Mouse (Mus musculus): ENCODE results near the gene Hfe. TPM values are rescaled to one million over a fixed set of nuclear protein-coding genes. Genes with fewer than 3 reads are reported as not detected.
A peak's percentile ranks its signal among the peaks of the same experiment; 100 is the strongest.

Hfe gene
- polyA plus RNA-seq, 1 experiment = 95.3 TPM

- Histone ChIP-seq H3K27ac (ENCODE audit: insufficient read depth, low read depth, low read length) (peak within 1 kb of the TSS; percentile 63), H3K4me3 (ENCODE audit: insufficient read depth, low read length) (peak within 1 kb of the TSS; percentile 49)
- no peak for TF ChIP-seq CTCF (IDR thresholded peaks at IDR 0.05; ENCODE audit: low read depth, low read length)
- TF ChIP-seq POLR2A (IDR thresholded peaks at IDR 0.05; ENCODE audit: borderline replicate concordance, low read depth, low read length) = peak; percentile 97
These were observed 12.4 kb downstream of the Hfe start, which contains the start of gene Hist1h4c for GRCm38 (mm10) chr13:23698300-23698693. Hist1h4c (minus strand) TSS chr13:23698454.

GRCm38 (mm10) chr13:23697491-23698299, 13.0 kb downstream of the Hfe start:
- Histone ChIP-seq H3K27ac (ENCODE audit: insufficient read depth, low read depth, low read length) (peak overlapping the region; percentile 60), H3K4me3 (ENCODE audit: insufficient read depth, low read length) (peak overlapping the region; percentile 49), H3K4me1 (ENCODE audit: control insufficient read depth, insufficient read depth, low read length) (peaks cover 16% of the 10 kb centered on the region)
- TF ChIP-seq POLR2A (IDR thresholded peaks at IDR 0.05; ENCODE audit: borderline replicate concordance, low read depth, low read length) = no peak
- no peak for TF ChIP-seq CTCF (IDR thresholded peaks at IDR 0.05; ENCODE audit: low read depth, low read length)

More at GRCm38 (mm10) chr13:23698300-23698693, 12.4 kb downstream of the Hfe start, which contains the start of gene Hist1h4c:
- H3K4me1 ChIP-seq (ENCODE audit: control insufficient read depth, insufficient read depth, low read length) = peaks cover 21% of the 10 kb centered on the region

- Histone ChIP-seq H3K27ac (ENCODE audit: insufficient read depth, low read depth, low read length) (no peak overlapping the region), H3K4me3 (ENCODE audit: insufficient read depth, low read length) (no peak overlapping the region), H3K4me1 (ENCODE audit: control insufficient read depth, insufficient read depth, low read length) (peaks cover 14% of the 10 kb centered on the region)
- TF ChIP-seq POLR2A (IDR thresholded peaks at IDR 0.05; ENCODE audit: borderline replicate concordance, low read depth, low read length) (no peak), CTCF (IDR thresholded peaks at IDR 0.05; ENCODE audit: low read depth, low read length) (no peak)
These were observed 14.6 kb downstream of the Hfe start for GRCm38 (mm10) chr13:23696061-23696474.

- TF ChIP-seq CTCF (IDR thresholded peaks at IDR 0.05; ENCODE audit: low read depth, low read length) (no peak), POLR2A (IDR thresholded peaks at IDR 0.05; ENCODE audit: borderline replicate concordance, low read depth, low read length) (no peak)
- peaks cover 14% of the 10 kb centered on the region for H3K4me1 ChIP-seq (ENCODE audit: control insufficient read depth, insufficient read depth, low read length)
- no peak within 1 kb of the TSS for H3K4me3 ChIP-seq (ENCODE audit: insufficient read depth, low read length)
- H3K27ac ChIP-seq (ENCODE audit: insufficient read depth, low read depth, low read length) = no peak within 1 kb of the TSS
These were observed 15.1 kb downstream of the Hfe start, which contains the start of gene Hist1h1t for GRCm38 (mm10) chr13:23695514-23695913. Hist1h1t (plus strand) TSS chr13:23695814.

GRCm38 (mm10) chr13:23694956-23695355, 15.7 kb downstream of the Hfe start:
- H3K27ac ChIP-seq (ENCODE audit: insufficient read depth, low read depth, low read length) = no peak overlapping the region
- peaks cover 14% of the 10 kb centered on the region for H3K4me1 ChIP-seq (ENCODE audit: control insufficient read depth, insufficient read depth, low read length)
- no peak overlapping the region for H3K4me3 ChIP-seq (ENCODE audit: insufficient read depth, low read length)
- TF ChIP-seq CTCF (IDR thresholded peaks at IDR 0.05; ENCODE audit: low read depth, low read length) (no peak), POLR2A (IDR thresholded peaks at IDR 0.05; ENCODE audit: borderline replicate concordance, low read depth, low read length) (no peak)

GRCm38 (mm10) chr13:23693856-23694440, 16.7 kb downstream of the Hfe start:
- peaks cover 20% of the 10 kb centered on the region for H3K4me1 ChIP-seq (ENCODE audit: control insufficient read depth, insufficient read depth, low read length)
- no peak for TF ChIP-seq POLR2A (IDR thresholded peaks at IDR 0.05; ENCODE audit: borderline replicate concordance, low read depth, low read length)
- no peak for TF ChIP-seq CTCF (IDR thresholded peaks at IDR 0.05; ENCODE audit: low read depth, low read length)

GRCm38 (mm10) chr13:23689459-23689858, 21.2 kb downstream of the Hfe start:
- peaks cover 19% of the 10 kb centered on the region for H3K4me1 ChIP-seq (ENCODE audit: control insufficient read depth, insufficient read depth, low read length)
- no peak overlapping the region for H3K27ac ChIP-seq (ENCODE audit: insufficient read depth, low read depth, low read length)
- no peak for TF ChIP-seq CTCF (IDR thresholded peaks at IDR 0.05; ENCODE audit: low read depth, low read length)
- no peak overlapping the region for H3K4me3 ChIP-seq (ENCODE audit: insufficient read depth, low read length)

More at GRCm38 (mm10) chr13:23693856-23694440, 16.7 kb downstream of the Hfe start:
- no peak overlapping the region for H3K4me3 ChIP-seq (ENCODE audit: insufficient read depth, low read length)
- no peak overlapping the region for H3K27ac ChIP-seq (ENCODE audit: insufficient read depth, low read depth, low read length)

GRCm38 (mm10) chr13:23688956-23689355, 21.7 kb downstream of the Hfe start:
- Histone ChIP-seq H3K27ac (ENCODE audit: insufficient read depth, low read depth, low read length) (no peak overlapping the region), H3K4me3 (ENCODE audit: insufficient read depth, low read length) (no peak overlapping the region), H3K4me1 (ENCODE audit: control insufficient read depth, insufficient read depth, low read length) (peaks cover 19% of the 10 kb centered on the region)
- TF ChIP-seq CTCF (IDR thresholded peaks at IDR 0.05; ENCODE audit: low read depth, low read length) (no peak), POLR2A (IDR thresholded peaks at IDR 0.05; ENCODE audit: borderline replicate concordance, low read depth, low read length) (no peak)

GRCm38 (mm10) chr13:23687907-23688306, 22.7 kb downstream of the Hfe start:
- Histone ChIP-seq H3K4me1 (ENCODE audit: control insufficient read depth, insufficient read depth, low read length) (peaks cover 19% of the 10 kb centered on the region), H3K27ac (ENCODE audit: insufficient read depth, low read depth, low read length) (no peak overlapping the region), H3K4me3 (ENCODE audit: insufficient read depth, low read length) (no peak overlapping the region)
- no peak for TF ChIP-seq CTCF (IDR thresholded peaks at IDR 0.05; ENCODE audit: low read depth, low read length)
- TF ChIP-seq POLR2A (IDR thresholded peaks at IDR 0.05; ENCODE audit: borderline replicate concordance, low read depth, low read length) = no peak

GRCm38 (mm10) chr13:23687181-23687580, 23.5 kb downstream of the Hfe start:
- H3K27ac ChIP-seq (ENCODE audit: insufficient read depth, low read depth, low read length) = no peak overlapping the region
- TF ChIP-seq CTCF (IDR thresholded peaks at IDR 0.05; ENCODE audit: low read depth, low read length) (no peak), POLR2A (IDR thresholded peaks at IDR 0.05; ENCODE audit: borderline replicate concordance, low read depth, low read length) (no peak)
- H3K4me3 ChIP-seq (ENCODE audit: insufficient read depth, low read length) = no peak overlapping the region

More at GRCm38 (mm10) chr13:23687181-23687580, 23.5 kb downstream of the Hfe start:
- peaks cover 26% of the 10 kb centered on the region for H3K4me1 ChIP-seq (ENCODE audit: control insufficient read depth, insufficient read depth, low read length)
